Mouse (Mus musculus): ENCODE results near the gene Gpr61. TPM values are rescaled to one million over a fixed set of nuclear protein-coding genes. Genes with fewer than 3 reads are reported as not detected.

The Gpr61 gene
- 4.2 and 6.9 TPM in 2 replicates for polyA plus RNA-seq (2021; fragmentation: Nextera tagmentation)
- long read RNA-seq, experiment 1, transcript Gpr61-201 (2 exons, 3,686 nt): major isoform, 31 of 52 reads
- long read RNA-seq, experiment 1, transcript Gpr61-202 (3 exons, 2,771 nt): minor isoform, 13 of 52 reads
- long read RNA-seq, experiment 1, partial matches to known transcripts: 8 of 52 reads
- long read RNA-seq, experiment 1, other reads (novel, unspliced or antisense): 0 of 52 reads
- long read RNA-seq, experiment 2, transcript Gpr61-201 (2 exons, 3,686 nt): major isoform, 5 of 8 reads
- long read RNA-seq, experiment 2, partial matches to known transcripts: 1 of 8 reads
- long read RNA-seq, experiment 2, other reads (novel, unspliced or antisense): 0 of 8 reads

GRCm38 (mm10) chr3:108154656-108155055 lies at the start of gene Gpr61:
Gpr61 (minus strand) TSS chr3:108154882.

GRCm38 (mm10) chr3:108200329-108201323 lies 45.9 kb upstream of the Gpr61 start, which contains the start of gene Cyb561d1:
Cyb561d1 (minus strand) TSS chr3:108201212.

GRCm38 (mm10) chr3:108186098-108187047 lies 31.7 kb upstream of the Gpr61 start, which contains the start of gene Amigo1:
Amigo1 (plus strand) TSS chr3:108186335.

GRCm38 (mm10) chr3:108145534-108146445 lies 8.9 kb downstream of the Gpr61 start, which contains the start of gene Gnai3:
Gnai3 (minus strand) TSS chr3:108146146.

Other genes with a start within 250 kb of the Gpr61 start
- gene Gstm7, start 223.1 kb downstream of the Gpr61 start, polyA plus RNA-seq (2021; fragmentation: Nextera tagmentation): 32.2 and 40.5 TPM in 2 replicates
- 6.7 and 7.0 TPM in 2 replicates for gene Gstm6, start 211.1 kb downstream of the Gpr61 start, polyA plus RNA-seq (2021; fragmentation: Nextera tagmentation)
- gene Gstm3, start 185.6 kb downstream of the Gpr61 start, polyA plus RNA-seq (2021; fragmentation: Nextera tagmentation): not detected in 2 replicates
- 4.3 and 5.4 TPM in 2 replicates for gene Gstm2, start 168.4 kb downstream of the Gpr61 start, polyA plus RNA-seq (2021; fragmentation: Nextera tagmentation)
- gene Gstm1, start 136.9 kb downstream of the Gpr61 start, polyA plus RNA-seq (2021; fragmentation: Nextera tagmentation): 444 and 459 TPM in 2 replicates
- gene Gstm4, start 110.0 kb downstream of the Gpr61 start, polyA plus RNA-seq (2021; fragmentation: Nextera tagmentation): 17.6 and 19.8 TPM in 2 replicates
- gene Ampd2, start 68.2 kb downstream of the Gpr61 start, polyA plus RNA-seq (2021; fragmentation: Nextera tagmentation): 19.0 and 24.4 TPM in 2 replicates
- 0.16 TPM in 1 of 2 replicates, not detected in the other for gene Gnat2, start 62.1 kb downstream of the Gpr61 start, polyA plus RNA-seq (2021; fragmentation: Nextera tagmentation)
- gene Gnai3, start 8.7 kb downstream of the Gpr61 start, polyA plus RNA-seq (2021; fragmentation: Nextera tagmentation): 15.2 and 20.7 TPM in 2 replicates
- gene Amigo1, start 31.5 kb upstream of the Gpr61 start, polyA plus RNA-seq (2021; fragmentation: Nextera tagmentation): 7.0 and 28.0 TPM in 2 replicates
- gene Cyb561d1, start 46.3 kb upstream of the Gpr61 start, polyA plus RNA-seq (2021; fragmentation: Nextera tagmentation): 5.7 TPM in 2 replicates
- gene Atxn7l2, start 56.1 kb upstream of the Gpr61 start, polyA plus RNA-seq (2021; fragmentation: Nextera tagmentation): 4.3 and 6.9 TPM in 2 replicates
- 0.49 and 2.2 TPM in 2 replicates for gene Sypl2, start 71.8 kb upstream of the Gpr61 start, polyA plus RNA-seq (2021; fragmentation: Nextera tagmentation)
- 203 and 256 TPM in 2 replicates for gene Psma5, start 102.0 kb upstream of the Gpr61 start, polyA plus RNA-seq (2021; fragmentation: Nextera tagmentation)
- 27.4 and 83.4 TPM in 2 replicates for gene Sort1, start 129.2 kb upstream of the Gpr61 start, polyA plus RNA-seq (2021; fragmentation: Nextera tagmentation)
- gene Mybphl, start 210.0 kb upstream of the Gpr61 start, polyA plus RNA-seq (2021; fragmentation: Nextera tagmentation): 0.21 TPM in 1 of 2 replicates, not detected in the other
- 6.6 and 8.6 TPM in 2 replicates for gene Psrc1, start 229.0 kb upstream of the Gpr61 start, polyA plus RNA-seq (2021; fragmentation: Nextera tagmentation)

Measured in left cerebral cortex, adult 6 months (tissue).